Mouse (Mus musculus) 416B (cell line): Measurements from ENCODE around the gene Cc2d1a.

Experiments
- DNase-seq: peaks from one replicate; pipeline ENCODE4 v3.0.0; 2011; ENCODE audit warnings: low read depth

Gene Cc2d1a

DNA sequence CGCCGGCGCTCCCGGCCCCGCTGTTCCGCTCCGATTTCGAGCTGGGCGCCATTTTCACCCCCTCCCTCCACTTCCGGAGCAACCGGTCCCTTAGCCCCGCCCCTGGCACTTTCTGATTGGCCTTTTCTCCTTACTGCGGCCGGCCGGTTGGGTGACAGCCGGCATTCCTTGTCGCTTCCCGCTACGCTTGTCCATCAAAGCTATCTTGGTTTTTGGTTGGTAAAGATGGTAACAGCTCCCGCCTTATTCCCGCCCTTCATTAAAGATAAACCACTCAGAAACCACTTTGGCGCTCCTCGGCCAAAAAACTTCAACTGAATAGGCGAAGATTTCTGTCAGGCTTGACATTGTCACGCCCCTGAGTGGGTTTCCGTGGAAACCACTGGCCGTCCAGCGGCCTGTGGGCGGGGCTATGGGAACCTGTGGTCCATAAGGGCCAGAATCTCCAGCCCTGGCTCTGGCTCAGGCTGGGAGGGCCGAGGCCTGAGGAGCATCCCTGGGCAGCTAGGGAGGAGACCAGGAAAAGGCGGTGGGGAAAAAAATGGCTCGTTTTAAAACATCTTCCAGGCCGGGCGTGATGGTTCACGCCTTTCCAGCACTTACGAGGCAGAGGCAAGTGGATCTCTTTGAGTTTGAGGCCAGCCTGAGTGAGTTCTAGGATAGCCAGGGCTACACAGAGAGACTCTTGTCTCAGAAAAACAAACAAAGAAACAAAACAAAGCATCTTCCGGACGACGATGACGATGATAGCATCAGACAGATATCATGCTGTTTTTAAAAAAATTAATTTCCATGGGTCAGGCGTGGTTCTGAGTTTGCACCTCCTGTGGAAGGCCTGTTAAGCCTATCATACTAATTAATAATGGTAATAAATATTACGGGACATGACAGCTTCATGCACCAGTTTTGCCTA is 42.8 kb downstream of the Cc2d1a start, which contains the start of gene Dcaf15:
TSS of gene Dcaf15 (minus strand) at position 72 of the 913 bp plus-strand sequence.
- peak; percentile 100 for DNase-seq

DNA sequence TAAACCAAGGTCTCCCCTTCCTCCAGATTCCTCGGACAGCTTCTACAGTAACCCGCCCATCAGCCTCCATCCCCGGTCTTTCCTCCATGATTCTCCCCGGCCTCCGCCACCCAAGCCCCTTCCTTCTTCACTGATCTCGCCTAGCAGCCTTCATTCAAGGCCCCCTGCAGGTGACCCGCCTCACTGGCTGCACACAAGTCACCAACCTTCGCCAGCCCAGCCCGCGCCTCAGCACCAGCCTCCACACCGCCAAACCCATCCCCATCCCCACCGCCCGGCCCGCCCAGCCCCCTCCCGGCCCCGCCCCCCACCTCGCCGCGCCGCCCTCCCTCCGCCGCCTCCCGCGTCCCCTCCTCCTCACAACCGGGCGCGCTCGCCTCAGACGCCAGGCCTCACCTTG is 43.5 kb downstream of the Cc2d1a start:
- DNase-seq, result peak; percentile 85

DNA sequence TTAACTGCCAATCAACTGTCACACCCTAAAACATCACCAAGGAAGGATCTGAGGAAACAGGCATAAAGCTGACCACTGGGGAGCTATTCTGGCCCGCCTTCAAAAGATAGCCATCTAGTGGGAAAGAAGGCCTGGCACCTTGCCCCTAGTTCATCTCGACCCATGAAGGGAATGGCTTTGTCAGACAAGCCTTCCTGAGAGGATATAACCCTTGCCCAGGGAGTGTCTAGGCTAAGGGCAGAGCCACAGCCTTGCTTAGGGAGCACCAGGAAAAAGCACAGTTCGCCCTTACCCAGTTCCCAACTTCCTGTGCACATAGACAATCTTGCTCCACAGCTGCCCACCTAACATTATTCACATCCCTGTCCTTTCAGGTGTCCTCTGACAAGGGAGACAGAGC is 44.1 kb downstream of the Cc2d1a start:
- peak; percentile 45 for DNase-seq

DNA sequence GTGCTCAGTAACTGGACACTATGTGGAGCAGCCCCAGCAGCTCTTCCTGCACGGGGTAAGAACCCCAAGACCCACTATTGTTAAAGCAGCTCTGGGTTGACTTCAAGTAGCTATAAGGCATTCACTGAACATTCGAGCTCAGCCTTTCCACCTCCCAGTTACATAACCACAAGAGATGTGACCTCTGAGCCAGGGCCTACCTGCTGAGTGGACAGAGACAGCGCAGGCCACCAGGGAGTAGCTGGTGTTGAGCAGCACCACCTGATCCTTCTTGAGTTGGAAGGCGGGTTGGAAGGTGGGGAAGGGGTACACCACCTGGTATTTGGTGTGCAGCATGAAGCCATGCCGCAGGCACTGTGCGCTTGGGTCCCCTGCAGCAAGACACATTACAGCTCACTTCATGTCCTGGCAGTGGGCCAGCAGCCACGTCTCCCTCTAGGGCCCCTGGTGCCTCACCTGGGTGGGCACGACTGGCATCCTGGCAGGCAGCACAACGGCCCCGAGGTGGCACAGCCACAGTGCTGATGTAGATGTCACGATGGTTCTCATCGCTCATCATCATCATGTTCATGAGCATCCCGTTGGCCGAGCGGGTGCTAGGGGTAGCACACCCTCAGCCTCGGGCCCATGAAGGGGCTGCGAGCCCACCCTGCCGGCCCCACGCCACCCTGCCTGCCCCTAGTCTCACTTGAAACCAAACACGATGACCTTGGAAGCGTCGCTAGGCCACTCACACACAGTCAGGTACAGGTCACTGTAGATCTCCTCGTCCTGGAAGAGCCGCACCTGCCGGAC is 46.1 kb downstream of the Cc2d1a start:
- no peak for DNase-seq

DNA sequence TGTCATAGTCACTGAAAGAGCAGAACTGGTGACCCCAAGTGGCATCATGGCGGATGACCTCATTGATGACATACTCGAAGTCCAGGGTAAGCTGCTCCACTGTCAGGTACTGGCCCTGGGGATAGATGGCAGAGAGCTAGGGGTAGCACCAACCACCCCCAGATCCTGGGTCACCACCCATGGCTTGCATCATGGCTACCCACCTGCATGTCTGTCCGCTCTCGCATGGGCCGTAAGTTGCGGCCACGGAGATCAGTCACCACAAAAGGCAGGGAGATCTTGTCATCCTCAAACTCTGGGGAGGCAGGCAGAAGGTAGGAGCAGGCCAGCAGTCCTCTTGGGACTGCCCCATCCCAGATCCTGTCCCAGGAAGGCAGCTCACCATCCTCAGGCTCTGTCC is 49.4 kb downstream of the Cc2d1a start:
- DNase-seq, result no peak

DNA sequence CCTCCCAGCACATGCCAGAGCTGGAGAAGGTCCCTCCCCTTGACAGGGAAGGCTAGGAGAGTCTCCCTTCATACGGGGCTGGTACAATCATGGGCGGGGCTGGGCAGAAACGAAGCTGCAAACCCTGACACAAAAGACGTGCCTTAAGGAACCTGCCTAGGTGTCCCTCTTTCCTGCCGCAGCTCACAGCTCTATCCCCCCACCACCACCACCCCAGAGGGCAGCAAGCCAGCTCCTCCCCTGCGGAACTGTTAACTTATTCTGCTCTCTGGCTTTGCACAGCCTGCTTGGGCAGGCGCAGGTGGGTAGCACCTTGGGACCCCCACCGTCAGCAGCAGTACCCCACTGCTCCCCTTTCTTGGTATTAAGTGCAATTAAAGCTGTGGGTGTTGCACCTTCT is 51.7 kb downstream of the Cc2d1a start:
- DNase-seq, result no peak

DNA sequence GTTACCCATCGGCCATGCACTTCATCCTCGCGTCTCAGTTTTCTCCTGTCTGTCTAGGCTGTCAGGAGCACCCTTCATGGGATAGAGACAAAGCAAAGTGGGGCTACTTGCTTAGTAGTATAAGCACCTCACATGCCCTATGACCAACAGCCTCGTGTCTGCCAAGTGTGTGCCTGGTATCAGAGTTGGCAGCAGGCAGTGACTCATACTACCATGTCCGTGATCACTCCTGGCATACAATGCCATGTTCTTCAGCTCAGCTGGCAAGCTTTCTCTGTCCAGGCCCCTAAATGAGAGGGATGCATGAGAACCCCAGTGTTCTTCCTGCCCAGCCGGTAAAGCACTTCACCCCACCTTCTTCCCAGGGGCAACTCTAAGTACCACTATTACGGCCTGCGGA is 57.2 kb downstream of the Cc2d1a start:
- DNase-seq, result no peak

DNA sequence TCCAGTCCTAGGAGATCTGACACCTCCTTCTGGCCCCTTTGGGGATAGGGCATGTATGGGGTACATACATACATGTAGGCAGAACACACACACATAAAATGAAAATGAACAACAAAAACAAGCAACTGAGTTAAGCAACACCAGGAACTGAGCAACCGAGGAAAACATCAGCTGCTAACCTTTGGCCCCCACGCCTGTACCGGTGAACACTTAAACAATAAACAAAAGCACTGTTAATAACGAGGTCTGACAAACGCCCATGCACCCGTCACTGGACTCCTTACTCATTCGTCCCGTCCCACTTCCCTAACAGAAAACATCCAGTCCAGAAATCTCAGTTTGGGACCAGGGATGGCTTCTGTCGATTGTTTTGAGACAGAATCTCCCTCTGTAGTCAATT is 58.5 kb downstream of the Cc2d1a start:
- DNase-seq, result no peak

DNA sequence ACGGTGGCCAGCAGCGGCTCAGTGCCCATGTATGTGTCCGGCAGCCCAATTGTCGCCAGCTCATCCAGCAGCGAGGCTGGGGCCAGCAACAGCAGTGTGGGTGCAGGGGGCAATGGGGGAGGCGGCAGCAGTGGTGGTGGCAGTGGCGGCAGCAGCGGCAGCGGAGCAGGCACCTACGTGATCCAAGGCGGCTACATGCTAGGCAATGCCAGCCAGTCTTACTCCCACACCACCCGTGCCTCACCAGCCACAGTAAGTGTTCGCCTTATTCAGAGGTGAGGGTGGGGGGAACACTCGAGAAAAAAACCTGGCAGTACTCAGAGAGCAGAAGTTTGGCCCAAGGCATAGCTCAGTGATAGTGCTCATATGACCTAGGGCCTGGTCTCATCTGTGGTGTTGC is 59.9 kb downstream of the Cc2d1a start:
- no peak for DNase-seq

DNA sequence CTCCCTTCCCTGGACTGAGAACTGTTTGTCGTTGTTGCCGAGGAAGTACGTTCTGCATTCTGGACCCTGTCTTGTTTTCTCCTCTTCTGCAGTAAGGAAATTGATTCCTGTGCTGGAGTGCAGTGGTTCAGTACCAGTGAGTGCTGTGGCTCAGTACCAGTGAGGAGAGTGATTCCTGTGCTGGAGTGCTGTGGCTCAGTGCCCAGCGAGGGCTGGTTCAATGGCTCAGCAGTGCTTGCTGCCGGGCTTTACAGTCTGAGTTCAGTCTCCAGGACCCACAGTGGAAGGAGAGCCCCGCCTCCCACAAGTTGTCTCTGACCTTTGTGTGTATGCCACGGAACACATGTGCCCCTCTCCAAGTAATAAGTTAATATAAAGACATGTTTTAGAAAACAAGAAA is 60.6 kb downstream of the Cc2d1a start:
- no peak for DNase-seq

DNA sequence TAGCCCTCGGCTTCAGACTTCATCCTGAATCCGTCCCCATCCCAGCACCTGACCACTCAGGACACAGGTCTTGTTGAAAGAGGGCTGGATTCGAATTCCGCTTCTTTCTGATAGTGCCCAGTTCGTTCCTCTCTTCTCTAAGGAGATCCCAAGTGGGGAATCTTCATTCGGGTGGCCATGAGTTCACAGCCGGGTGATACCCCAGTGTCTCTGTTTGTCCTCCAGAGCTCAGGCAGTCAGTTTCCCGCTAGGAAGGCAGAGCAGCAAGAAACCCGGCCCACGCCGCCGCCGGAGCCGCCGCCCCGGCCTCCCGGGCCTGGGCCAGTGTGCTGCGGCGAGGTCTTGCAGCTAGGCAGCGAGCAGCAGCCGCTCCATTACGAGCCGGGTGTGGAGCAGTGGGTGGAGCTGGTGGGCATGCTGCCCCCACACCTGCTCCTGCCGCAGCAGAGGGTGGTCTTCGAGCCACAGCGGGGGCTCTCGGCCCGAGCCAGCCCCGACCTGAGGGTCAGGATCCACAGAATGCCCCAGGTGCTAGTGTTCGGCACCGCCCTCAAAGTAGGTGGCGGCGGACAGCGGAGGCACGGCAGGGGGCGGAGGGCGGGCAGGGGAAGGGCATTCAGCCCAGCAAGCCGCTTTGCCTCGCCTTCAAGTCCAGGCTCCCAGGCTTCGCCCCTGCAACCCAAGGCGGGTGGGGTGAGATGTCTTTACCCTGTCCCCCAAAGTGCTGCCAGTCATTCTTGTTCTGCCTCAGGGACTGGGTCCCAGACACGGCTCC is 63.2 kb downstream of the Cc2d1a start:
- no peak for DNase-seq

DNA sequence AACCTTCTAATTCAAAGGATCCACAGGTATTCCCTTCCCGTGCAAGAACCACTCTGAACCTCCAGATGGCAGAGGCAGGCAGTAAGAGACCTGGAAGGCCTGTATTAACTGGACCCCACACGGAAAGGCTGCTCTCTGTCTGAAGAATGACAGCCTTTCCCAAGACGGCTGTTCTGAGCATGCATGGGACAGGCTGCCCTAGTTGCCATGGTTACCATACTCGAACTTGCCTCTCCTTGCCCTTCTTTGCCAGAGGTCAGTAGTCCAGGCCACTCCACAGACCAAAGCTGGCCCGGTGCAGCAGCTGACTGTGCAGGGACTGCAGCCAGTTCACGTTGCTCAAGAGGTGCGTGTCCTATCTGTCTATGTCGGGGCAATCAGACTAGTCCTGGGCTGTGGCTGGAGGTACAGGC is 63.9 kb downstream of the Cc2d1a start:
- no peak for DNase-seq
